Mouse (Mus musculus): Measurements from ENCODE around the gene Ccdc85b.
"Not testable (repeated sequence)": the region's sequence is repeated elsewhere in the genome, so short reads cannot be mapped to it uniquely, and the experiment has no call there.

Ccdc85b gene

DNA sequence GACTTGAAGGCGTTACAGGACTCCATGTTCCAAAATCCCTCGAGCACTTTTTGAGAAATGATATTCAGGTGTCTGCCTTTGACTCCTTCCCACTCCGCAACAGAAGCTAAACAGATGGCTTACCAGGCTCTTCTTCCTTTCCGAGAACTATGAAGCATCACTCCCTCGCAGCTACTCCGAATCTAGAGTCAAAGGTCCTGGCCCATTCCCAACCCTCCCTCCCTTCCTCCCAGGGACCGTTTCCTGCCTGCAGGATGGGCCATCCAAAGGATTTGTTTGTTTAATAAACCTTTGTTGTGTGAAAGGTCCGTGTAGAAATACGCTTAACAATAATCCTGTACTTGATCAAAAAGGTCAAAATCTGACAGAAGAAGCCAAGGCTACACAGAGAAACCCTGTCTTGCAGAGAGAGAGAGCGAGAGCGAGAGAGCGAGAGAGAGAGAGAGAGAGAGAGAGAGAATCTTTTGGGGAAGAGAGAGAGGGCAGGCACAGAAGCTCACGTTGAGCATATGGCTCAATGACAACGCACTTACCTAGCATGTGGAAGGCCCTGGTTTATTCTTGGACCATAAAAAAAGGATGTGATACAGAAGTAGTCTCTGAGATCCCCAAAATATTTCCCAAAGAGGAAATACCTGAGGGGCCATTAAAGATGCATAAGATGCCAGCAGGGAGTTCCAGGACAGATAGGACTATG, at the start of gene Ccdc85b:
Gene Ccdc85b, minus strand, starts transcription at position 149 of the 697 bp plus-strand sequence.
- DNase-seq (ENCODE audit: low spot score), result no peak

DNA sequence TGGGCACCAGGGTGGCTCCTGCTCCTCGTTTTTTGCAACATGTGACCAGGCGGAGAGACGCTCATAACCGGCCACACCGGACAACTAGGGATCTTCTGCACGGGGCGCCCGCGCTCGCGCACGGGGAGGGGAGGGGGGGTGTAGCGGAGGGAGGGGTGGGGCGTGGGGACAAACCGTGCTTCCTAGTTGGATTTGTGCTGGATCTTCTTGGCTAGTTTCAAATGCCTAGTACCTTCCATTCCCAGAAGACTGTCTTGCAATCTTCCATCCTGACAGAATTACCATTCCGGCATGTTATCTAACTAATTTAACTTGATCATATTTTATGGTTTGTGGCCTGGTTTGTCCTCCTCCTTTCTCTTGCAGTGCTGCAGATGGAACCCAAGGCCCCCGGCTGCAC, 46.0 kb upstream of the Ccdc85b start, which contains the start of gene 1700020D05Rik:
Gene 1700020D05Rik, minus strand, starts transcription at position 101 of the 400 bp plus-strand sequence.
- DNase-seq (ENCODE audit: low spot score), result no peak

DNA sequence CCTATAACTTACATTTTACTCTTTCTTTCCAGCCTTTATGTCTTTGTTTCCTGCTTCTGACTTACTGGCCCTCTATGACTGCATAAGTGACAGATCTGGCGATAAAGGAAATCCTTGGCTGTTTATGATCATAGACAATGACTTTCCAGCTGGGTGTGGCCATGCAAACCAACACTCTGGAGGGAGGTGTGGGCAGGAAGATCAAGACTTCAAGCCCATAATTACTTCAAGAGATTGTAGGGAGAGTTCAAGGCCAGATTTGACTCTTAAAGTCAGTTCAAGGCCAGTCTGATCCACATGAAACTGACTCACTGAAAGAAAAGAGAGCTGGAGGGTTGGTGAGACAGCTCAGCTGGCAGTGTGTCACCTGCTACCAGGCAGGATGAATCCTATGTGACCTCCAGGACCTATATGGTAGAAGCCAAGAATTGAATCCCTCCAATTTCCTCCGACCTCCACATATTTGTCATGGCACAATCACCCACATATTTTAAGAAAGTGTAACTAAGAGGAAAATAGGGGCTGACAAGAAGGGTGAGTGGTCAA, 42.7 kb upstream of the Ccdc85b start:
- DNase-seq (ENCODE audit: low spot score), result no peak

GRCm38 (mm10) chr19:5496052-5496370, 38.3 kb upstream of the Ccdc85b start:
- DNase-seq (ENCODE audit: low spot score), result no peak

DNA sequence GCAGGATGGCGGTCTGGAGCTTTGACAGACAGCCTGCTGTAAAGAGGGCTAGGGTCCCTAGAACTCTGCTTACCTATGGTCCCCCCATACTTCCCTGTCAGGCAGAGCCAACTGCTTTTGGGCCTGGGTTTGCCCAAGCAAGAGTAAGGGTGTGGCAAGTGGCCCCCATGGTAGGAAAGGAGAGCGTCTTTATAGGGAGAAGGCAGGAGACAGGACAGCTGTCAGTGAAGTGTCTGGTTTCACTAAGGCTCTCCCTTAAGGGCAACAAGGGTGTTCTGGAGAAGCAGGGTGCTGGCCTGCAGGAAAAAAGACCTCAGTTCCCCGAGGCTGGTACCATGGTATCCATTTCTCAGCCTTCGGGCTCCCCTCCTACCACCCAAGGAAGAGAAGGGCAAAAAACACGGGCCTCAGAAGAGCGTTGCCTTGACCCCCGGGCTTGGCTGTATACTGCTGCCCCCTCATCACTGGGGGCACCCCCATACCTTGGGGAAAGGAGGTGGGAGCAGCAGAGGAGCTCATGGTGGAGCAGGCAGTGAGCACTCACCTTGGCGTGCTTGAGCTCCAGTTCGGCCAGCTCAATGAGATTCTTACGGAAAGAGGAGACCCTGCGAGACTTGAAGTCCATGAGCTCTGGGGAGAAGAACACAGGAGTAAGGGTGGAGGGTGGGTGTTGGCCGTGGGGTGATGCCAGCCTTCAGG, 37.8 kb upstream of the Ccdc85b start:
- no peak for DNase-seq (ENCODE audit: low spot score)

- no peak for DNase-seq (ENCODE audit: low spot score)
Measured at GRCm38 (mm10) chr19:5494314-5494713, 36.6 kb upstream of the Ccdc85b start.

DNA sequence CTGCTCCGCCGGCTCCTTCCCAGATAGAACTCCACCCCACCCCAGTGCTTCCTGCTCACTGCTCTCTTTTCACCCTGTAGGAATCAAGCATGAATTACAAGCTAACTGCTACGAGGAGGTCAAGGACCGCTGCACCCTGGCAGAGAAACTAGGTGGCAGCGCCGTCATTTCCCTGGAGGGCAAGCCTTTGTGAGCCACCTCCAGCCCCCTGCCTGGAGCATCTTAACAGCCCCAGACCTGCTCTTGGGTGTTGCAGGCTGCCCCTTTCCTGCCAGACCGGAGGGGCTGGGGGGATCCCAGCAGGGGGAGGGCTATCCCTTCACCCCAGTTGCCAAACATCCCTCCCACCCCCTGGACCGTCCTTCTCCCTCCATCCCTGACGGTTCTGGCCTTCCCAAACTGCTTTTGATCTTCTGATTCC, 35.6 kb upstream of the Ccdc85b start:
- DNase-seq (ENCODE audit: low spot score), result not testable (repeated sequence)

DNA sequence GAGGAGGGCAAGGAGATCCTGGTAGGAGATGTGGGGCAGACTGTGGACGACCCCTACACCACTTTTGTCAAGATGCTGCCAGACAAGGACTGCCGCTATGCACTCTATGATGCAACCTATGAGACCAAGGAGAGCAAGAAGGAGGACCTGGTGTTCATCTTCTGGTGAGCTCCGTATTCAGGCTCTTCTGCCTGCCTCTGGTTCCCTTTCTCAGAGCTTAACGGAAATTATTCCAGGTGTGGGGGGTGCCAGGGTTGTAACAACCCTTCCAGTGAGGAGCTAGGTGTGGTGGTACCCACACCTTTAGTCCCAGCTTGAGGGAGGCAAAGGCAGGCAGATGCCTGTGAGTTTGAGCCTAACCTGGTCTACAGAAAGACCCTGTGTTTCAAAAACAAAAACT, 34.9 kb upstream of the Ccdc85b start:
- no peak for DNase-seq (ENCODE audit: low spot score)

GRCm38 (mm10) chr19:5490898-5491708, 33.4 kb upstream of the Ccdc85b start:
- no peak for DNase-seq (ENCODE audit: low spot score)

DNA sequence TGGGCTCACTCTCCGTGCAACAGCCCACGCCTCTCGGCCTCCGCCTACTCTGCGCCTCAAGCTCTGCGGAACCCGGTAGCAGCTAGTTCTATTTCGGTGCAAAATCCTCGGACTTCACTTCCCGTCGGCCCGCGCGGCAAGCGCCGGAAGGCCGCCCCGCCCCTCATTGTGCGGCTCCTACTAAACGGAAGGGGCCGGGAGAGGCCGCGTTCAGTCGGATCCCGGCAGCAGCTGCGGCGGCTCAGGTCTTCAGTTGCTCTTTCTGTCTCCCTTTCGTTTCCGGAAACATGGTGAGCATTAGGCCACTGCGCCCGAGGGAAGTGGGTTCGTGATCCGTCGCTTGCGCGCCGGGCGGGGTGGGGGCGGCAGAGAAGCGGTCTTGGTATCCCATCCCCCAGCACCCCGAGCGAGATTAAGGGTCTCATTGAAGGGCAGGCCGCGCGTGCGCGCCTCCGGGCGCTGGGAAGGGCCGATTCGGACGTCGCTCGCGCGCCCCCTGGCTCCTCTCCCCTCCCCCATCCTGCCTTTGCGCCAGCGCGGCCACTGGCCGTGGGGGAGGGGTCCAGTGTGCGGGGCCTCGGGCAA, 32.7 kb upstream of the Ccdc85b start, which contains the start of gene Cfl1:
Gene Cfl1, plus strand, starts transcription at position 143 of the 585 bp plus-strand sequence.
- peak; percentile 80 for DNase-seq (ENCODE audit: low spot score)

DNA sequence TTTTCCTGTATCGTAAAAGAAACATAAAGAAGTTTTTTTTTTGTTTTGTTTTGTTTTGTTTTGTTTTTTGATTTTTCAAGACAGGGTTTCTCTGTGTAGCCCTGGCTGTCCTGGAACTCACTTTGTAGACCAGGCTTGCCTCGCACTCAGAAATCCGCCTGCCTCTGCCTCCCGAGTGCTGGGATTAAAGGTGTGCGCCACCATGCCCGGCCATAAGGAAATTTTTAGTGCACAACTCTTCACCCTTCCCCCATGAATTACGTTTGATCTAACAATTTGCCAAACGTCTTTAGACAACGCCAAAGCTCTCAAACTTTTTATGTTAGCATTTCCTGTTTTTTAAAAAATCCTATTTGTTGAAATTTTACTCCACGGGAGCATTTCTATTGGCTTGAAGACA, 32.0 kb upstream of the Ccdc85b start:
- DNase-seq (ENCODE audit: low spot score), result not testable (repeated sequence)

DNA sequence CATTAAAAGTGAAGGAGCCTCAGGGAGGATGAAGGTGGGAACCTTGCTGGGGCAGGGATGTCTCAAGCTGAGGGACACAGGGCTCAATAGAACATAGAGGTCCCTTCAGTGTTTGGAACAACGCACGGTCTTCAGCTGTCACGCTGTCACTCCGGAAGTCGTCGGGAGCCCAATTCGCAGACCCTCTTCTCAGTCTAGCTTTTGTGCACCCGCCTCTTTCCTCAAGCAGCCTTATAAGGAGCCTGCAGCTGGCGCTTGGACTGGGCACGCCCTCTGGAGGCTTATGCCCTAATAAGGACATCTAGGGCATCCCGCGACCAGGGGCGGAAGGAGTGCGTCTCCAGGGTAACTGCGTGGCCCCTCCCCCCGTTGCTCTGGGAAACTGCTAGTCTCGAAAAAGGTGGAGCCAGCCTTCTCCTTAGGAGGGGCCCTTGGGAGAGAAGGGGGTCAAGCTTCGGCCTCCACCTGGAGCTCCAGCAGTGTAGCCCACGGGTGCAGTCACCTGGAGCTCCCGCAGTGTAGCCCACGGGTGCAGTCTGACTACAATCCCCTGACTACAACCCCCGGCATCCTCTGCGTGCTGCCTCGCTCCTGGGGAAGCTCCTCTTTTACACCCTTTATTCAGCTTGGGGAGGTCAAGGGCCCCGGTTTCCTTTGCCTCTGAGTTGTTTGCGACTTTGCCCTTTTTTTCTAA, 31.3 kb upstream of the Ccdc85b start:
- peak; percentile 90 for DNase-seq (ENCODE audit: low spot score)

DNA sequence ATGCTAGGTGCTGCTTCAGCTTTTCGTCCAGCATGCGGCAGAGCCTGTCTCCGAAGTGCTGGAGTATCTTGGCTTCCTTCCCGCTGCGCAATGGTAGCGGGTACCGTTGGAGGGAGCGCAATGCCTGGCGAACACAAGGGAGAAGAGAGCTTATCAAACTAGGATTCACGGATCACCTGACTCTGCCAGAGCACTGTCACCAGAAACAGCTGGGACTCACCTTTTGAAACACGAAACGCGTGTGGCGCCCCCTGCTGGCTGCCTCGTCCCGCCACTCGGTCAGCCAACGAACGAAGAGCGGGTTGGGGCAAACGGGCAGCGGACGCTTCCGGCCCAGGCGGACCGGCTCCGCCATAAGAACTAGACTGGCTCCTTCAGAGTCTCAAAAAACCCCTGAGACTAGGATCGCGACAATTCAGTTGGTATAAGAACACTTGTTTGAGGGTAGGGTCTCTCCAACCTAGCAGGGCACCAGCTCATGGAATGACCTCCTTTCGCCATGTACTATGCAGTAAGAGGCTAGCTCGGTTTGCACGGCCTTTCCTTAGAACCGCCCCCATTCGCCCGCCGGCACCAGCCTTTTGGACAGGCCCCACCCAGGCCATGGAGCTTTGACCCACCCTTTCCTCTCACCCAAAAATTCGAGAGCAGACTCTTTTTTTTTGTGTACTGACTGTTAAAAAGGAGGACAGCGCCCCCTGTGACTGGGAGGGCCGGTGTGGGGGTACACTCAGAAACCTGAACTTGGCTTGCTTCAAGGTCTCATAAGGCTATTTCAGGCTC, 30.3 kb upstream of the Ccdc85b start, which contains the start of gene Mus81:
Gene Mus81, minus strand, starts transcription at position 635 of the 783 bp plus-strand sequence.
- peak; percentile 89 for DNase-seq (ENCODE audit: low spot score)

GRCm38 (mm10) chr19:5486771-5487170, 29.1 kb upstream of the Ccdc85b start:
- DNase-seq (ENCODE audit: low spot score), result no peak

DNA sequence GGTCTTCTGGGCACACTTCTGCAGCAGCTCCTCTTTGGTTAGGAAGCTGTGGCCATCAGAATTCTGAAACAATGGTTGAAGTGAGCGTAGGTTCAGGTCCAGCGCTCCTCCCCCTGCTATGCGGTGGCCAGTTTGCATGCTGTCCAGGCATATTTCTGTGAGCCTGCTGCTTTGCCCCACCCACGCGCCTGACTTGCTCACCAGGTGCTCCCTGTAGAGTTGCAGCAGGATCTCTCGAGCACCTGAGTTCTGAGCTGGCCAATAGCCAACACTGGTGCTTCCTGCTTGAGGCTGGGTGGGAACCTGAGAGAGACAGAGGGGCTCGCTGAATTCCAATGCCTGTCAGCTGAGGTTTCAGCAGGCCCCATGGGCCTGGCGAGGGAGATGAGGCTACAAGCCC, 28.6 kb upstream of the Ccdc85b start:
- no peak for DNase-seq (ENCODE audit: low spot score)

GRCm38 (mm10) chr19:5485821-5486220, 28.1 kb upstream of the Ccdc85b start:
- DNase-seq (ENCODE audit: low spot score), result no peak

- no peak for DNase-seq (ENCODE audit: low spot score)
Measured at GRCm38 (mm10) chr19:5485371-5485770, 27.7 kb upstream of the Ccdc85b start.

DNA sequence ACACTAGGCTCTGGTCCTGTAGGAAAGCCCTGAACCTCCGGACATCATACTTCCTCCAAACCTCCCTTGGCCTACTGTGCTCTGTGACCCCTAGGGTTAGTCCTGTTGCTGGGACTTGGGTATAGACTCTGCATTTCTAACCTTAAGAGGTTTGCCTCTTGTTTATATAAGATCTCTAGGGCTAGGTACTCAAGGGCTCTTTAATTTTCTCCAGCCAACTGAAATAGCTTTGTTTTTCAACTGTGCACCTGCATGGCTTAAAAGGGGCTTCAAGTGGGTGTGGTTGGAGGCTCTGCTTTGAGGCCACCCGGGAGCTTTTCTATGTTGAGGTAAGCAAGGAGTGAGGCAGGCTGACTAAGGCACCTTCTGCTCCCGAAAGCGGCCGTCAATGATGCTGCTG, 26.8 kb upstream of the Ccdc85b start:
- DNase-seq (ENCODE audit: low spot score), result no peak

- DNase-seq (ENCODE audit: low spot score), result no peak
Measured at GRCm38 (mm10) chr19:5483386-5484359, 26.0 kb upstream of the Ccdc85b start.
